Mouse (Mus musculus): Measurements from ENCODE around the gene Smad3. TPM values are rescaled to one million over a fixed set of nuclear protein-coding genes. Genes with fewer than 3 reads are reported as not detected.

Smad3 gene
- polyA plus RNA-seq, 1 experiment = 30.2 TPM

DNA sequence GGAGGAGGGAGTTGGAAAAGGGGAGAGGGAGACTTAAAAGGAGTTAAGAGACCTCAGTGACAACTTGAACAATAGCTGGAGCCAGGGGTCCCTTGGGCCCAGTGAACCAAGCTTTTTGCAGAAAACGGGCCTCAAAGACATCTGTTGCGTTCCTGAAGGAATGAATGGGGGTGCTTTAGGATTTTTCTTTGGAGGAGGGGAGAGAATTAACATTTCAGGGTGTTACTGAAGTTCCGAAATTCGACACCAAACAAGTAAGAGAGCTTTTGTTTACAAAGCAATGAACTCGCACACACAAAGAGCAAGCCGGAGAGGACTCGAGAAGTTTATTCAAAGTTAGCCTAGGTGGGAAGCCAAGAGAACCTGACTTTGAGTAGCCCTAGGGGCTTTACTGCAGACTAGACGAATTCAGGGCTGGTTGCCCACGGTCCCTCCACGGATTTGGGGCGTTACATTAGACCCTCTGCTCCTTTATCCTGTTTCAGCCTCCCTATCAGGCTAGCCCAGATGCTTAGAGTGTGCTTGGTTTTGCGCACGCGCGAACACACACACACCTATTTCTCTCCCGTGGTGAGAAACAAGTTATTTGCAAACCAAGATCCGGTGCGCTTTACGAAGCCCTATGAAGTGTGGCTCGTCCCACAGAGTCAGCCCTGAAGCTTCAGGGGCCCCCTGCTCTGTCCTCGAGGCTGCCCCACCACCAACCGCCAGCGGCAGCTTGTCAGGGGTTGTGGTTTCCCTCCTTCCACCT, 1.0 kb upstream of the Smad3 start:
- H3K4me3 ChIP-seq (ENCODE audit: extremely low read depth, insufficient read depth, insufficient read length) = peak overlapping the region; percentile 74
- TF ChIP-seq CTCF (IDR thresholded peaks at IDR 0.05; ENCODE audit: extremely low read depth, insufficient read depth, insufficient read length, insufficient replicate concordance) (no peak), POLR2A (IDR thresholded peaks at IDR 0.05; ENCODE audit: low read depth, low read length) (no peak)
- no peaks in the 10 kb centered on the region for H3K27me3 ChIP-seq (ENCODE audit: control insufficient read depth, insufficient read depth, low read length)
- DNase-seq (ENCODE audit: low read depth in 1 of 2, low spot score in 2 of 2) = peak; percentile 69 to 74
- peaks cover 12% of the 10 kb centered on the region; the same call in 1 of the 2 replicates for H3K4me1 ChIP-seq (ENCODE audit: control insufficient read depth, insufficient read depth, insufficient read length)
- 6% methylated on average over 23 of the region's 23 CpGs for WGBS
- H3K36me3 ChIP-seq (ENCODE audit: control insufficient read depth, insufficient read depth, low read length) = no peaks in the 10 kb centered on the region
- H3K27ac ChIP-seq (ENCODE audit: insufficient read depth, low read length) = peak overlapping the region; percentile 89

DNA sequence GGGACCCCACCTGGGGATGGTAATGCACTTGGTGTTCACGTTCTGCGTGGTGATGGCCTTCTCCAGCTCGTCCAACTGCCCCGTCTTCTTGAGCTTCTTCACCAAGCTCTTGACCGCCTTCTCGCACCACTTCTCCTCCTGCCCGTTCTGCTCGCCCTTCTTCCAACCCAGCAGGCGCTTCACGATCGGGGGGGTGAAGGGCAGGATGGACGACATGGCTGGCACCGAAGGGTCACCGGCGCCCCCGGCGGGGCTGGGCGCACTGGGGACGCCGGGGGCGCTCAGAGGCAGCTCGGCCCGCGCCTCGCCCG, 377 bp downstream of the Smad3 start:
- peak overlapping the region; percentile 89 for H3K27ac ChIP-seq (ENCODE audit: insufficient read depth, low read length)
- TF ChIP-seq CTCF (IDR thresholded peaks at IDR 0.05; ENCODE audit: extremely low read depth, insufficient read depth, insufficient read length, insufficient replicate concordance) = no peak
- no peak for TF ChIP-seq POLR2A (IDR thresholded peaks at IDR 0.05; ENCODE audit: low read depth, low read length)
- peak overlapping the region; percentile 74 for H3K4me3 ChIP-seq (ENCODE audit: extremely low read depth, insufficient read depth, insufficient read length)
- DNase-seq (ENCODE audit: low read depth in 1 of 2, low spot score in 2 of 2) = peak in 1 of 2 experiments; percentile 33
- under 1% methylated on average over 26 of the region's 26 CpGs for WGBS
- peaks cover 12% of the 10 kb centered on the region; the same call in 1 of the 2 replicates for H3K4me1 ChIP-seq (ENCODE audit: control insufficient read depth, insufficient read depth, insufficient read length)
- H3K36me3 ChIP-seq (ENCODE audit: control insufficient read depth, insufficient read depth, low read length) = no peaks in the 10 kb centered on the region
- no peaks in the 10 kb centered on the region for H3K27me3 ChIP-seq (ENCODE audit: control insufficient read depth, insufficient read depth, low read length)

DNA sequence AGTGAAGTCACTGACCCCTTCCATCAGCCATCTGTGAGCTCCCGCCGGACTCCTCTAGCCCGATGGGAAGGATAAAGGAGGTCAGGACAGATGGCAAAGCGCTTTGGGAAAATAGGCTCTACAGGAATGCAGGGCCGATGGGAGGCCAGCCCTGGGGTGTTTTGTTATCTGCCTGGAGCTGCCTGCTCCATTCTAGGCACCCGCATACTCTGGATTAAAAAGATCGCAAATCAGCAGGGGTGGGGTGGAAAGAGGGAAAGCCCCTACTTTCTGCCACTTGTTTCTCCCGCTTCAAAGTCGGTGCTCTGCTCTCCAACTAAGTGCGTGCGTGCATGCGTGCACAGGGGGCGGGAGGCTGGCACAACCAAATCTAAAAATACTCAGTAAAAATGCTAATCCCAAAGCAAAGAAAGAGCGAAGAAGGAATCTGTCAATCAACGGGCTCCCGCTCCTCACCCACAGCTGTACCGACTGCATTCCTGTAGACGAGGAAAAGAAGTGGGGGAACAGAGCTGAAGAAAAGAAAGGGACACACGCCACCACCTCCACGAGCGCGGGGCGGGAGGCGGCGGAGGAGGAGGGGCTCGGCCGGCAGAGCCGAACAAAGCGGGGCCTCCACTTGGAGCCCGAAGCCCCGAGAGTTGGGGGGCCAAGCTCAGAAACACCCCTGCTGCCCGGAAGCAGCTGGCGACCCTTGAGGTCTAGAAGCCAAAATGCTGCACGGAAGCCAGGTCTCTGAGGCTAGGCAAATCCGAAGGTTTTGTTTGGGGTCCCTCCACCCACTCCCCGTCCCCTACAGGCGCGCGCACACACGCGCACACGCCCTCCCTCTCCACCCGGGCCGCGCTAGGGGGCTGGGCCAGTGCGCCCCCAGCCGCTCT, 973 bp downstream of the Smad3 start:
- TF ChIP-seq CTCF (IDR thresholded peaks at IDR 0.05; ENCODE audit: extremely low read depth, insufficient read depth, insufficient read length, insufficient replicate concordance) (no peak), POLR2A (IDR thresholded peaks at IDR 0.05; ENCODE audit: low read depth, low read length) (no peak)
- 2% methylated on average over 46 of the region's 47 CpGs for WGBS
- H3K4me3 ChIP-seq (ENCODE audit: extremely low read depth, insufficient read depth, insufficient read length) = peak overlapping the region; percentile 74
- no peaks in the 10 kb centered on the region for H3K36me3 ChIP-seq (ENCODE audit: control insufficient read depth, insufficient read depth, low read length)
- peak overlapping the region; percentile 89 for H3K27ac ChIP-seq (ENCODE audit: insufficient read depth, low read length)
- no peaks in the 10 kb centered on the region for H3K27me3 ChIP-seq (ENCODE audit: control insufficient read depth, insufficient read depth, low read length)
- peaks cover 12% of the 10 kb centered on the region; the same call in 1 of the 2 replicates for H3K4me1 ChIP-seq (ENCODE audit: control insufficient read depth, insufficient read depth, insufficient read length)
- DNase-seq (ENCODE audit: low read depth in 1 of 2, low spot score in 2 of 2) = no peak

GRCm38 (mm10) chr9:63755671-63756543, 1.9 kb downstream of the Smad3 start:
- H3K4me3 ChIP-seq (ENCODE audit: extremely low read depth, insufficient read depth, insufficient read length) = peak overlapping the region; percentile 74
- H3K36me3 ChIP-seq (ENCODE audit: control insufficient read depth, insufficient read depth, low read length) = no peaks in the 10 kb centered on the region
- 11% methylated on average over 15 of the region's 15 CpGs for WGBS
- TF ChIP-seq CTCF (IDR thresholded peaks at IDR 0.05; ENCODE audit: extremely low read depth, insufficient read depth, insufficient read length, insufficient replicate concordance) (no peak), POLR2A (IDR thresholded peaks at IDR 0.05; ENCODE audit: low read depth, low read length) (no peak)
- DNase-seq (ENCODE audit: low read depth in 1 of 2, low spot score in 2 of 2) = no peak
- H3K27me3 ChIP-seq (ENCODE audit: control insufficient read depth, insufficient read depth, low read length) = no peaks in the 10 kb centered on the region
- H3K27ac ChIP-seq (ENCODE audit: insufficient read depth, low read length) = no peak overlapping the region
- peaks cover 12% of the 10 kb centered on the region; the same call in 1 of the 2 replicates for H3K4me1 ChIP-seq (ENCODE audit: control insufficient read depth, insufficient read depth, insufficient read length)

GRCm38 (mm10) chr9:63754556-63755510, 3.0 kb downstream of the Smad3 start:
- no peaks in the 10 kb centered on the region for H3K27me3 ChIP-seq (ENCODE audit: control insufficient read depth, insufficient read depth, low read length)
- DNase-seq (ENCODE audit: low read depth in 1 of 2, low spot score in 2 of 2) = no peak
- peaks cover 12% of the 10 kb centered on the region; the same call in 1 of the 2 replicates for H3K4me1 ChIP-seq (ENCODE audit: control insufficient read depth, insufficient read depth, insufficient read length)
- TF ChIP-seq POLR2A (IDR thresholded peaks at IDR 0.05; ENCODE audit: low read depth, low read length) (no peak), CTCF (IDR thresholded peaks at IDR 0.05; ENCODE audit: extremely low read depth, insufficient read depth, insufficient read length, insufficient replicate concordance) (no peak)
- no peak overlapping the region for H3K27ac ChIP-seq (ENCODE audit: insufficient read depth, low read length)
- 35% methylated on average over 23 of the region's 23 CpGs for WGBS
- no peaks in the 10 kb centered on the region for H3K36me3 ChIP-seq (ENCODE audit: control insufficient read depth, insufficient read depth, low read length)
- peak overlapping the region; percentile 16 for H3K4me3 ChIP-seq (ENCODE audit: extremely low read depth, insufficient read depth, insufficient read length)

Data from spleen, adult 2 months (tissue).